Mouse (Mus musculus) layer of hippocampus, adult 9-11 months (tissue): ENCODE data around the gene Fam19a4.

ENCODE experiments used
- DNase-seq: peaks from one replicate; pipeline ENCODE4 v3.0.0; 2022

Gene Fam19a4

DNA sequence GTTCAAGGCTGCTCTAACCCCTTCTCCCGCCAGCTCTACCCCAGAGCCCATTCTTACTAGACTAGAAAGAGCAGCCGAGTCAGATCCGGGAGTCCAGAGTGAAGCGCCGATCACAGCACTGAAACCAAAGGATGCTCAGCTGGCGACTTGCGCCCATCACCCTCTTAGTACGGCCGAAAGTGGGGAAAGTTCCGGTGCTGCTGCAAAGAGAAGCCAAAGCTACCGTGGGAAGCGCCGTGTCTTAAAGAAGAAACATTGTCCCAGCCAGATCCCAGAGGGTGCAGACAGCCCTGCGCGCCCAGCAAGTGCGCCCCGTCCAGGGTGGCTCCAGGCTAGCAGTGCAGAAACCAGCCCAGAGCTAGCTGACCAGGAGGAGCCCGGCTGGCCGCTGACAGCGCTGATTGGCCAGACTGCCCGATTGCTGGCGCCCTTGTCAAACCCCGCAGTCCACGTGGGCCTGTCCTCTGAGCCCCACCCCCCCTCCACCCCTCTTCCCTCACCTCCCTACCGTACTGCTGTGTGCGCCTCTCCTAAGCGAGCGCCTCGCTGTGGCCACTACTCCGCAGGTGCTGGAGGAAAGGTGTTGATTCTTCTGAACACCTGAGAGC lies at the start of gene Fam19a4:
Fam19a4 (minus strand) TSS at position 340 of the 608 bp plus-strand sequence.
- DNase-seq, result no peak

DNA sequence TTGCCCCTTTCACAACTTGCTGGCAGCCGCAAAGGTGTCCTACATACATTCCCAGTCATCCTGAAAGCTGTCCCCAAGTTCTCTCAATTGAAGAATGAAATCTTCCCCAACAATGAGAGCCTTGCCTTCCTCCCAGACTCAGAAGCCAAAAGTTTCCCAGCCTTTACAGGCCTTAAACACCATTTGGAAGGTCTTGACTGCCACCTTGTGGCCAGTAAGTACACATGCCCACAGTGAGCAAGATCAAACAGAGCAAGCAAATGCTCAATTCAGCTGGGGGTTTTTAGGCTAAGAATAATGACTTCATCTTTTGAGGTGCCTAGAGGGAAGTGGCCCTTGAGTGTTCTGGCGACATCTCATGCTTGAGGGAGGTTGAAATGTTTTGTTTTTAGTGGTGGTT lies 46.6 kb upstream of the Fam19a4 start:
- no peak for DNase-seq

DNA sequence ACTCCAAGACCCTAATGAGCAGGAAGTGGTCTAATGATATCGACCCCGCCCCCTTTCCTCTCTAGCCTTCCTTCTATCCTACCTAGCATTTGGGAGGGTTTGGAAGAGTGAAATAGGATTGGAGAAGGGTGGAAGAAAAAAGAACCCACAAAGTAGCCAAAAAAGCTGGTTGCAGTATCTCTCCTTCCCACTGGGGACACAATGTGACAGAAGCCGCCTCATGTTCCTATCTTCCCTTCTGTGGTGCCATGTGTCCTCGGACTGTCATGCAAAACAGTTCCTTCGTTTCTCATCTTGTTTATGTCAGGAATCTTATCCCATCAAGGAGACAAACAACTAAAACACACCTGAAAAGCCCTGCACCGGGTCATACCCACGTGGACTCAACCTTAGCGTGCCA lies 45.9 kb upstream of the Fam19a4 start:
- no peak for DNase-seq

DNA sequence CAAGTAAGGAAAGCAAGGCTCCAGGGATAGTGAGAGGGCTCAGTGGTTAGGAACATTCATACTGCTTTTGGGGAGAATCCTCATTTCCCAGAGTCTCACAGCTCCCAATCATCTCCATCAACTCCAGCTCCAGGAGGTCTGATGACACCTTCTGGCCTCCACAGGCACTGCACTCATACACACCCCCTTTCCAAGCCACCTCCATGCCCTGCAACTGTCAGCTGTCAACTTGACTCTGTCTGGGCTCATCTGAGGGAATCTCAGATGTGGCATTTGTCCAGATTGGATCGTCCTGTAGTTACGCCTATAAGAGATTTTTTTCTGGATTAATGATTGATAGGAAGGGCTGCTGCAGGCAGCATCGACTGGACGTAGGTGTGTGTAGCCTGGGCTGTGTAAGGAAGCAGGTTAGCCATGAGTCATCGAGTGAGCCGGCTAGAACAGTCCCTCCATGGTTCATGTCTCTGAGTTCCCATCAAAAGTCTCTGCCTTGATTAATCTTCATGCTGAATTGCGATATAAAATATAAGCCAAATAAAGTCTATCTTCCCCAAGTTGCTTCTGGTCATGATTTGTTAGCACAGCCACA lies 44.1 kb upstream of the Fam19a4 start:
- no peak for DNase-seq

DNA sequence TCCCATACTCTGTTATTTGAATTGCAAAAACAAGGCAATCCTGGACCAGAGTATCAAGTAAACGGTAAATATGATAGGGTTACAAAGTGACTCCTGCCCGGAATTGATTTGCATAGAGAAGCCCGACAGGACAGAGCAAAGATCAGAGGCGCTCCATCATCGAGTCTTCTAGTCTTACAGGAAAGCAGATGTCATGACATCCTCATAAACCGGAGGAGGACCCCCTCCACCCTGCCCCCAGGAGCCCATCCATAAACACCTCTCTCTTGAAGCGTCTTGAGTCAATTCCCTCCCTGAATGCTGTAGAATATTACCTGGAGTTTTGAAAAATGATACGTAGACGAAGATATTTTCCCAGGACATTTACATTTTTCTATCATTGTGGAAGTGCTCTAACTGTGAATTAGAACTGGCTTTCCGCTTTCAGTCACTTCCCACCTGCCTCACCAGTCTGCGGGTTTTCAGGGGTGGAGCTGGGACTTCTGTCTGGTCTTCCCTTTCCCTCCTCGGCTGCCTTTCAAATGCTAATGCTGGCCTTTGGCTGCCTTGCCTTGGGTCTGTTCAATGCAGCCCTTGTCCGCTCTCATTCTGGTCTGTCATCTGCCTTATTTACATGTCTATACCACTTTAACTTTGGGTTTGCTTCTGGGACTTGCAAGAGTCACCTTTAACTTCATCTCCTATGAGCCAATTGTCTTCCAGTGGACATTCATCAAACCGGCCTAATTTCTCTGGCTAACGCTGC lies 41.9 kb upstream of the Fam19a4 start:
- DNase-seq, result no peak

DNA sequence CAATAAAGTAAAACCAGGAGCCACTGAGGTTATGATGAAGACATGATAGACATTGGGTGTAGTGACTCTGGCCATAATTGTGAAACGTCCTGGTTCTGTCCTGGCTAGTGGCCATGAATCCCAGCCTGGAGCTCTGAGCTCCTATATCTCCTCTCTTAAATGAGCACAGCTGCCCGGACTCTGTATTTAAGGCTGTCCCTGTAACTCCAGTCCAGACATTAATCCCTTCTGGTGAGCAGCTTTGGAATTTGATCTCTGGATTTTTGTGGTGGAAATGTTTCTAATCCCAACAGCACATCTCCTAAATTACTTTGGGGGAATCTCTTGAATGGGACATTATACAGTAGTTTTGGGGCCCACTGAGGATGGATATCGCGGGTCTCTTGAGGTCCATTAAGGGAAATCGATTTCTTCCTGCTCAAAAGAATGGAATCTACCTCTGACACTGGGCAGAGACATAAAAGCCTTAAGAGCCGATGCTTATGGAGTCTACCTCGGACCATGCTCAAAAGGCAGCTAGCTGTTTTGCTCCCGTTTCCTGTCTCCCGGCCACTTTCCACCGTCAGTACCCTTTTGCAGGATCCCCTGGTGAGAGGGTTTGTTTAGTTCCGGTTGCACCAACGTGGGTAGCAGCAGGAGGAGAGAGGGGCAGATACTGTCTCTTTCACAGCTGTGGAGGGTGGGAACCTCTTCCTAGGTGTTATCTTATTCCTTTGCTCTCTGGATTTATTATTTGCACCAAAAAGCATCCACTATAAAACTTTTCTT lies 41.2 kb upstream of the Fam19a4 start:
- DNase-seq, result no peak

DNA sequence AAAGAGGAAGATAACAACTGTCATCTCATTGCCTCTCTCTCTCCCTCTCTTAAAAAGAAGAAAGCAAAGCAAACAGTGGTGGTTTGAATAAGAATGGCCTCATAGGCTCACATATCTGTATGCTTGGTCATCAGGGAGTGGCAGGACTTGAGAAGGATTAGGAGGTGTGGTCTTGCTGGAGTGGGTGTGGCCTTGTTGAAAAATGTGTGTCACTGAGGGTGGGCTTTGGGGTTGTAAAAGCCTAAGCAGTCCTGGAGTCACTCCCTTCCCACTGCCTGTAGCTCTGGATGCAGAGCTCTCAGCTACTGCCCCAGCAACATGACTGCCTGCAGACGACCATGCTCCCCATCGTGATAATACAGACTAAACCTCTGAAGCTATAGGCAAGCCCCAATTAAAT lies 22.1 kb upstream of the Fam19a4 start:
- DNase-seq, result no peak

DNA sequence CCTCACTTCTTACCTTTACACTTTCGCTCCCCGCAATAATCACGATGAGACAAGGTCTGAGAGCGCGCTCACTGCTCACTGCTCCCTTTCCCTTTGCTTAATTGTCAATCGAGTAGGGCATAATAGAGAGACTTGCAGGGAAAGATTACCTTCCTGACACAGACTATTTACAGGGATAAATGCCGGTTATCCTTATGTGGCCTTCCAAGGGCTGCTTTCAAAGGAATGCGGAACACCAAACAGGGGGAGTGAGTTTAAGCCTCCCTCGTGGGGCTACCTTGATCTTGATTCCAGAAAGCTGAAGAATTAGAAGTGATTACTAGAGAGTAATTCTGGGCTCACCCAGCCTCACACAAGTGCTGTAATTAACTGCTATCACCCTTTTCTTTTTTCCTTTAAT lies 19.8 kb upstream of the Fam19a4 start:
- no peak for DNase-seq

DNA sequence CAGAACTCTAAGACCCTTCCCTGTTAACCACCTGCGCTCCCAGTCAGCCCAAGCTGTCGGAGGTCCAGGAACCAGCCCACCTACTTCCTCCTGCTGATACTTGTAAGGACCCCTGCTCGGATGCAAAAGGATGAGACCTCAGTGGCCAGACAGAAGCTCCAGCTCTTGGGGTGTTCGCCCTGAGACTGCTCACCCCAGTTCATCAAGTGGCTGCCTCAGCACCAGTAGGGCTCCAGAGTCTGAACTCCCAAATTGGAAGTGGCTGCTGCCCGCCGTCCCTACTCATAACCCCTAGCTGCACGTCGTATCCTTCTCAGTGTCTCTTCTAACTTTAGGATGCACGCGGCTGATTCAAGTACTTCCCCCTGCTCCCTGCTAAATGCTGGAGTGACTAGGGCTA lies 614 bp downstream of the Fam19a4 start:
- no peak for DNase-seq

DNA sequence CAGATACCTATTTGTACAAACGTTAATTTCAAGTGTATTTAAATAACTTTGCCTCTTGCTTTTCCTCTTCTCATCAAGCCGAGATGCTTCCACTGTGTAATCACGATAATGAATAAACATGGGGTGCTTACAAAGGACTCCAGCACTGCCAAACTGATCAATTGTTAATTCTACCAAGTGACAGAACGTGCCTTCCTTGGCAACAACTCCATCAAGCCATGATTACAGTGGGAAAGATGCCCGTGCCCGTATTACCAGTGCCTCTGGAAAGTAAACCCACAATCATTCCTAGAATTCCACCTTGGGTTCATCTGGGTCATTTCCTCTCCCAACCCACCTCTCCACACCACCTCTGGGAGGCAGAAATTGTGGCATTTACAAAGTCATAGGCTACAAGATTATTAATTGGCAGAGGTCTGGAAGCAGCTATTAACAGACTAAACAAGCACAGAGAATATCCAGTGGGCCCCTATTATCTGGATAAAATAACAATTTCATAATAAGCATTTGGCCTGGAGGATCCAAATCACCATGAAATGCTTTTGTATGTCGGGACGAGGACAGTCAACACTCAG lies 7.9 kb downstream of the Fam19a4 start:
- no peak for DNase-seq

DNA sequence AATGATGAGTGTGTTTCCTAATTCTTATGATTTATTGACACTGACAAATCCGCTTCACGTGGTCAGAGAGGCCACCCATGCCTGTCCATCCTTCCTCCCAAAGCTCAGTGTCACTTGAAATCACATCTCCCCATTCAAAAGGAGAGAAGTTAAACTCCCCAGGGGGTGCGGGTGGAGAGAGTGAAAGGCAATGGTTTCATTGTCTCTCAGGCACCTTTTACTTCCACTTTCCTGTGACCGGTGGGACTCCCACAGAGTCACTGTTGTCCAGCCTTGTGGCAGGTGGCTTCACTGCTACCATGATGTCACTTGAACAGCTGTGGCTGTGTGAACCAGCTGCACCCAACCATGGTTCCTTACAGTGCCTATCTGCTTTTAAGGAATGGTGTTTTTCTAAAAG lies 11.8 kb downstream of the Fam19a4 start:
- no peak for DNase-seq

DNA sequence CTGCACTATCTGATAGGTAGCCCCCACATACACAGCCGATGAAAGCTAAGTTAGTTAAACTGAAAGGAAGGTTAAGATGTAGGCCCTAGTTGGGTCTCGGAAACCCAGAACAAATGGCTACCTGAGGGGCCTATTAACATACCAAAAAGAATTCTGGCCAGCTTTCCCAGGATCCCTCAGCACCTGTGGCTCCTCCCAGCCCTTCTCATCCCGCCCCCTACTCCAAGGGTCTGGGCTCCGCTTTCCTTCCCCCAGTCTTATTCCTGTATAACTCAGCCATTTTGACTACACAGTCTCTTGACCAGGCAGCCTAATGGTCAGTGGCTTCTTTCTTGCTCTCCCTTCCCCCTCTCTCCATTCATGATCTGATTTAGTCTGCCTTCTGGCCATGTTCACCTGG lies 13.7 kb downstream of the Fam19a4 start:
- DNase-seq, result no peak

DNA sequence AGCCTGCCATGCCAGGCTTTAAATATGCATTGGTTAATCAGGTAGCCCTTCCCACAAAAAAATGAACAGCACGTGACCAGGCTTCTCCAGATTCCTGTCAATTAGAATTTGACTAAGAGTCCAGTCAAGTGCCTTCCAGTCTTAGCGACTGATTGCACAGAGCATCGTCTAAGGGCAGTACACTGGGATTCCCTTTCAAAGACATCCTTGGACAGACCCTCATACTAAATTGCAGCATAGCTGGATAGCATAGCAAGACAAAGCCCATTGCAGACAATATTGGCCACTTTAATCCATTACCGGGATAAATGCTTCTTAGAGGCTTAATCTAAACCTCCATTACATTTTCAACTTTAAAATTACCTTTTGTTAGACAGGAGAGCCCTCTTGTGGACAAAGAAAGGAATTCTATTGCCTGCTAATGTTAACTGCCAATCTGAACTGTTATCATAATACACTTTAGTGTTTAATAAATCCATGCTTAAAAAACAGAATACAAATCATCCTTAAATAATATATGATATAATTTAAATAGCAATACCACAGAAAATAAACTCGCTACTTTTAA lies 33.0 kb downstream of the Fam19a4 start:
- DNase-seq, result no peak

DNA sequence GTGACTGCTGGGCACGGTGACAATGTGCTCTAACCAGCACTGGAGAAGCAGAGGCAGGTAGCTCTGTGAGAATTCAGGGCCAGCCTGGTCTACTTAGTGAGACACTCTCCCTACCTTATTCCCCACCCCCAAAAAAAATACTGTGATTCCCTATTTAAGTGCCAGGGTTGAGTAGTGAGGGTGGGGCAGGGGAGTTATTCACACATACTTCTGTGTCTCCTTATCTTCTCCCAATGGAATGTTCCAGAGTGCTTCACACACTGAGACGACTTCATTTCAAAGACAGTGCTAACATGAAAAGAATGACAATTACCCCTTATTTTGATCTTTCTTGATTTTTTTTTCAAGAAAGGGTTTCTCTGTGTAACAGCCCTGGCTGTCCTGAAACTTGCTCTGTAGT lies 40.9 kb downstream of the Fam19a4 start:
- no peak for DNase-seq

DNA sequence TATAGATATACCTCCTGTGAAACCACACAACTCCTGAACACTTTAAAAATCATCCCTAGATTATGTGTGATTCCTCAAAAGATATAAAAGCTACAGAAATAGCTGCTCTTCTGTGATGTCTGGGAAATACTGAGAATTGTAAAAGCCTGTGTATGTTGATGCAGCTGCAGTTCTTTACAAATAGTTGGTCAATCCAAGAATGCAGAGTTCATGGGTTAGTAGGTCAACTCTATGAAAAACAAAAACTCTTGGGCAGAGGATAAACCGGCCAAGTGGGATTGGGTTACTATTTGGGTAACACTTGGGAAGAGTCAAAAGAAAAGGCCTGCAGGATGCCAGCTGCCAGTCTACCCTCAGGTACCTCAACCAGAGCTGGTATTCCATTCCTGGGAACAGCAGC lies 43.5 kb downstream of the Fam19a4 start:
- no peak for DNase-seq

DNA sequence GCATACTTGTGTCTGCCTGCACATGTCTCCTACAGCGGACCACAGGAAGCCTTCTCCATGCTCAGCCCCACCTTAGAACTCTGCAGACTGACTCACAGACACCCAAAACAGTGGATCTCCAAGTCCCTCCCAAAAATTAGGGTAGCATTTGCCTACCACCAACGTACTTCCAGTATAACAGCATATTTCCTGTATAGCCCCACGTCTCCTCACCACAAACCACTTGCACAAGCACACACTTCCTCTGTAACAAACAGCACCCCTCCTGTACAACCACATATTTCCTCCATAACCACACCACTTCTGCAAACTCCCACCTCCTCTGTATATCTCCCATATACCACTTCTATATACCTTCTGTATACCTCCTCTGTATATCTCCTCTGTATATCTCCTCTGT lies 44.2 kb downstream of the Fam19a4 start:
- no peak for DNase-seq

DNA sequence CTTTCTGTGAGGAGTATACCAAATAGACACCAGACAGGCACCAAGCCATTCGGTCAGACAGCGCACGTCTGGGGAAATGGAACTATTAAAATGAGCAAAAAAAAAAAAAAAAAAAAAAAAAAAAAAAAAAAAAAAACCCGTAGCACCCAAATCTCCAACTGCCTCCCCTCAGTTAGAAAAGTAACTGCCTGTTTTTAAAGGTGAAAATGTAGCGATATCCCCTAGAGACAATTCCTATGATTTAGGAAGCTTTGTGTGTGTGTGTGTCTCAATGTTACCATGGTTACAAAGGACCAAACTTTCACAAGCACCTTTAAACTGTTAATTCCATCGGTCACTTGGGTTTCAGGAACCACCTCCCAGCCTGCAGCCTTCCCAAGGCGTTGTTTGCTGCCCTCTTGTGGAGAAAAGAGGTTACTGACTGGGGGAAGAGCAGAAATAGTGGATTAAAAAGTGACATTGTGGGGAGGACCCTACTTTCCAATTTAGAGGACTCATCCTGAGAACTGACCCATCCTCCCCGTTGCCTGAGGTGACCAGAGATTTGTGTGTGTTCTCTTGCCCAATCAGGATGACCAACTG lies 53.6 kb downstream of the Fam19a4 start:
- DNase-seq, result peak; percentile 25

DNA sequence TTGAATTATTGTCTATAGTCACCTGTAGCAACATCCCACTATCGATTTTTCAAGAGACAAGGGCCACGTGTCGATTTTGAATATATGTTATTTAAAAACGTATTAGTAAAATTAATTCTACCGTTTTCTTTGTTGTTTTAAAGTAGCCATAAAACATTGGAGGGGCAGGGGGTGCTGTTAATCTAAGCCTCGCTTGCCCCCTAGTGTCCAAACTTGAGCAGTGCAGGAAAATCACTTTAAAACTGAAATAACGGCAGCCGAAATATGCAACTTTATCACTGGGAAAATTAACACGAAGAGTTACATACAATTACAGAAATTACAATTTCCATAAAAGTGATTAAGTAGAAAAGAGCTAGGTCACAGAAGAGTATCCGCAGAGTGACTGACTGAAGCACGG lies 55.2 kb downstream of the Fam19a4 start:
- DNase-seq, result peak; percentile 18

DNA sequence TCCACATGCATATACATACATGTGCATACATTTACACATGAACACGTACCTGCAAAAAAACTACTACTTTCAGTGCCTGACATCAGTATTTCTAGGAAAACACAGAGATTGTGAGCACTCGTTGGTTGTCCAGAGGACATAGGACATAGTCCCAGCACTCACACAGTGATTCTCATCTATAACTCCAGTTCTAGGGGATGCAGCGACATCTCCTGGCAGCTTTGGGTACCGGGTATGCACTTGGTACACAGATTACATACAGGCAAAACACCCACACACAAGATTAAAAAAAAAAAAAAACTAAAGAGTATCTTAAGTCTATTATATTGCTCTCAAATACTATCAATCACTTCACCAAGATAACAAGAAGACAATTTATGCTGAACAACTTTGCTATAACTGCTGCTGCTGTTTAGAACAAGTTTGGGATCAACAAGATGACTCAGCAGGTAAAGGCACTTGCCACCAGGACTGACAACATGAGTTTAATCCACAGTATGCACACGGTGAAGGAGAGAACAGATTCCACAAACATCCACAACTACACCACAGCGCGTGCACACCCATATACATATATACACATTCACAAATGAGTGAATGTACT lies 64.6 kb downstream of the Fam19a4 start:
- DNase-seq, result no peak

DNA sequence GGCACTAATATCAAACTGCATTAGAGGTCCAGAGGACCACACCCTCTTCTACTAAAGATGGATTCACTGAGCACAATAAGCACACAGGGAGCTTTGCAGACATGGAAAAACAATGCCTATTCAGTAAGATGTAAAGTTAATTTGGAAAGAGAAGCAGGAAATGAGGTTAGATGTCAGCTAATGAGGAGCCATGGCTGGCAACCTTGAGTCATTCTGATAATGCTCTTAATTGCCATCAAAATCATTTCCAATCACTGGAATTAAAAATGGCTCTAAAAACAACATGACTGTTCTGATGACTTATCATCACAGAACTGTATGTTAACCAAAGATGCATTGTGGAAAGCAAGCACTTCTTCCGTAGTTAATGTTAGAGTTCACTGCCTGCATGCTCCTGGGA lies 68.5 kb downstream of the Fam19a4 start:
- no peak for DNase-seq

DNA sequence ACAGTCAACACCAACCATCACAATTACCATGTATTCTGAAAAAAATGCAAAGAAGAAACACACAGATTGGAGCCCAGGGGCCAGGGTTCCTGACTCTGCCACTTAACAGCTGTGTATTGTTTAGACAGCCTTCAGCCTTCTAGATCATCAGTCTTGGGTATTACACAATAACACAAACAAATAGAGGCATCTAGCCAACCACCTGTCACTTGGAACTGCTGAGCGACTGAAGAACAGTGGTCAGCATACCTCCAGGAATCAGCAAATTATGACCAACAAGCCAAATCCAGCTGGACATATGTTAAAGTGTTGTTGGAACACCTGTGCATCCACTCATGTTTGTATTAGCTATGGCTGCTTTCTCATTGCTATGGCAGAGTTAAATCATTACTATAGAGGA lies 82.7 kb downstream of the Fam19a4 start:
- DNase-seq, result no peak

DNA sequence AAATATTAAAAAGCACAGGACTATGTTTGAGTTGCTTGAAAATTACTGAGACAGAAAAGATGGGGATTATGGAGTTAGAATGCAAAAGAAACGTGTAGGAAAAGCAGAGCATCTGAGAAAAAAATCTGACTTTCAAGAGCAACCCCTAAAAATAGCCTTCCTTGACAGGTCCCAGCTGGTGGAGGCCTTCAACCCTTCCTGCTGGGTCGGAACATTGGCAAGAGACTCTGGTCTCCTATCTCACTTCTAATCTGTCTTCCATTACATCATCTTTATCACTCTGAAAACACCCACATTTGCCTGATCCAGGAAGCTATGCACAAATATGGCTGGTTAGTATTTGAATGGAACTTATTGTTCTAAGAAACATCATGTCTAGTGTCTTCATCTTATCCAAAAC lies 115.4 kb downstream of the Fam19a4 start:
- DNase-seq, result no peak
